Mouse (Mus musculus): ENCODE results near the gene Slc7a15. TPM values are rescaled to one million over a fixed set of nuclear protein-coding genes. Genes with fewer than 3 reads are reported as not detected.
"Not testable (repeated sequence)": the region's sequence is repeated elsewhere in the genome, so short reads cannot be mapped to it uniquely, and the experiment has no call there.

Gene Slc7a15
- not detected in 2 replicates for polyA plus RNA-seq (2015; fragmentation: Nextera tagmentation; extraction: Ambion mirVana)

DNA sequence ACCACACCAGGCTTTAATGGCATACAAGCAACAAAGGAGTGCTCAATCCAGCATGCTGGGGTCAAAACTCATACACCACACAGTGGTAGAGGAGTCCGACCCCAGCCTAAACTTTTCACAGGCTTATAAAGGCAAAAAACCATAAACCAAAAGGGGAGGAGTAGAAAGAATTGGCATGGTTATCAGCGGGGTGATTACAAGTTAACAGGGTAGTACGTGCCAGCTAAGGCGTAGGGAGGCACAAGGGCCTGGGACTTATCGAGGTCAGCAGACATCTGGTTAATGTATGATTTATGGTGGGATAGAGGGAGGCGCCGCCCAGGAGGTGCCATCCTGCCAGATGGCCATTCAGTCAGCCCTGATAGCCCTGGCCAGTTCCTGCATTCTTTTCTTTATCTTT is at the start of gene Slc7a15:
Gene Slc7a15 (minus strand): TSS at position 101 of the 400 bp plus-strand sequence.
- not testable (repeated sequence) for H3K4me2 ChIP-seq; H3K9ac ChIP-seq; H3K36me3 ChIP-seq; H3K27ac ChIP-seq; H3K27me3 ChIP-seq; ATAC-seq (ENCODE audit: insufficient number of reproducible peaks, low FRiP score, low TSS enrichment, low read depth); H3K9me3 ChIP-seq; H3K4me1 ChIP-seq; H3K4me3 ChIP-seq
- WGBS = 88% methylated on average over 7 of the region's 7 CpGs

GRCm38 (mm10) chr12:8648211-8648610 is 49.3 kb upstream of the Slc7a15 start:
- not testable (repeated sequence) for H3K36me3 ChIP-seq; H3K4me3 ChIP-seq; H3K9ac ChIP-seq; H3K27me3 ChIP-seq; H3K4me1 ChIP-seq; ATAC-seq (ENCODE audit: insufficient number of reproducible peaks, low FRiP score, low TSS enrichment, low read depth); H3K27ac ChIP-seq; H3K4me2 ChIP-seq; H3K9me3 ChIP-seq
- 44% methylated on average over 8 of the region's 8 CpGs for WGBS

- no peaks in the 10 kb centered on the region for H3K9me3 ChIP-seq
- no peak overlapping the region for H3K27ac ChIP-seq
- peak overlapping the region; percentile 85 for H3K4me3 ChIP-seq
- no peaks in the 10 kb centered on the region for H3K36me3 ChIP-seq
- peak overlapping the region; percentile 51 for H3K4me2 ChIP-seq
- no peak for ATAC-seq (ENCODE audit: insufficient number of reproducible peaks, low FRiP score, low TSS enrichment, low read depth)
- H3K4me1 ChIP-seq = no peaks in the 10 kb centered on the region
- H3K27me3 ChIP-seq = no peaks in the 10 kb centered on the region
- peak overlapping the region; percentile 98 for H3K9ac ChIP-seq
- 4% methylated on average over 10 of the region's 10 CpGs for WGBS
Measured at GRCm38 (mm10) chr12:8641425-8641735, 42.5 kb upstream of the Slc7a15 start.

DNA sequence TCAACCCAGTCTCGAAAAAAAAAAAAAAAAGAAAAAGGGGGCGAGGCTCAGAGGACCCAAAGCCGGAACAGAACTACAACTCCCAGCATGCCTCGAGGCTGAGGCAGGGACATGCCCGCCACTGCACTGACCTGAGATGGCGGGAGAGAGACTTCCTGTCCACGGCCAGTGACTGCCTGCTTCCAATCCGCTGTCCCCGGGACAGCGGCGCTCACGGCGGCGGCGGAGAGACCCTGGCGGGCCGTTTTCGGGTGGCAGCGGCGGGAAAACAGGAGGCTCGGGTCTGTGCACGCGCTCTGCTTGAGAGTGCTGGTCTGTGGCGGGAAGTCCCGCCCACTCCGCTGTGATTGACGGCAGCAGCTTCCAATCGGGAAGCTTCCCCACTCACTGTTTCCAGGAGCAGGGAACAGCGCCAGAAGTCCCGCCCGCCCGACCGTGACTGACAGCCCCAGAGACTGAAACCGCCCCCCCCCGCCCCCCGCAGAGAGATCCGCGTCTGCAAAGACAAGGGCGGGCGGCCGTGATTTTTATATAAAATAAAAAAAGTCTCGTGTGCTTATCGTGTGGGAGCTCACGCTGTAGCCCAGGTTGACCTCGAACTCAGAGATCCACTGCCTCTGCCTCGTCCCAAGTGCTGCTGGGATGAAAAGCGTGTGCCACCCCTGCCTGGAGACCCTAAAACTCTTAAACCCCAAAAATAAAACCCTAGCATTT is 42.0 kb upstream of the Slc7a15 start:
- peak overlapping the region; percentile 99 for H3K27ac ChIP-seq
- H3K4me3 ChIP-seq = peak overlapping the region; percentile 85
- WGBS = under 1% methylated on average over 38 of the region's 47 CpGs
- peak overlapping the region; percentile 51 for H3K4me2 ChIP-seq
- H3K4me1 ChIP-seq = no peaks in the 10 kb centered on the region
- no peaks in the 10 kb centered on the region for H3K27me3 ChIP-seq
- ATAC-seq (ENCODE audit: insufficient number of reproducible peaks, low FRiP score, low TSS enrichment, low read depth) = peak; percentile 98
- no peaks in the 10 kb centered on the region for H3K36me3 ChIP-seq
- H3K9ac ChIP-seq = peak overlapping the region; percentile 98
- H3K9me3 ChIP-seq = no peaks in the 10 kb centered on the region

GRCm38 (mm10) chr12:8640186-8640585 is 41.3 kb upstream of the Slc7a15 start:
- not testable (repeated sequence) for H3K4me1 ChIP-seq; H3K9me3 ChIP-seq; H3K27ac ChIP-seq; H3K27me3 ChIP-seq; H3K36me3 ChIP-seq; ATAC-seq (ENCODE audit: insufficient number of reproducible peaks, low FRiP score, low TSS enrichment, low read depth)
- Histone ChIP-seq H3K4me3 (peak overlapping the region; percentile 85), H3K9ac (0 out of 2 replicates have a peak overlapping the region, but pooled peaks have one; percentile 26), H3K4me2 (peak overlapping the region; percentile 58)
- WGBS = 8% methylated on average over 2 of the region's 2 CpGs

- H3K36me3 ChIP-seq = not testable (repeated sequence)
- WGBS = 77% methylated on average over 10 of the region's 10 CpGs
Measured at GRCm38 (mm10) chr12:8638411-8639087, 39.7 kb upstream of the Slc7a15 start.

DNA sequence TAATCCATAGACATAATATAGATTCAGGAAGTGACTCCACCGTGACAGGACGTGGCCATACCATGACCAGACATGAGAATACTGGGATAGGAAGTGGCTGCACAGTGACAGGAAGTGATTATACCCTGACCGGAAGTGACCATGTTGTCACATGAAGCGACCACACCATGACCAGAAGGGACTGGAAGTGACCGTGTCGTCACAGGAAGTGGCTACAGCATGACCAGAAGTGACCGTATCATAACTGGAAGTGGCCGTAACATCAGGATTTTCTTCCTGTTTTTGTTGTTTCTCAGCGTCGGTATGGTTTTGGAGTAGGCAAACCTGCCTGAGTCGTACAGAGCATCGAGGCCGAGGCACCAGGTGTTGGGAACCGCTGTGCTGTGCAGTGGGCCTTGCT is 38.1 kb upstream of the Slc7a15 start:
- no peak for ATAC-seq (ENCODE audit: insufficient number of reproducible peaks, low FRiP score, low TSS enrichment, low read depth)
- Histone ChIP-seq H3K9ac (no peak overlapping the region), H3K4me2 (no peak overlapping the region), H3K4me3 (no peak overlapping the region), H3K4me1 (no peaks in the 10 kb centered on the region), H3K36me3 (no peaks in the 10 kb centered on the region), H3K27me3 (no peaks in the 10 kb centered on the region), H3K27ac (no peak overlapping the region), H3K9me3 (no peaks in the 10 kb centered on the region)
- WGBS = 93% methylated on average over 14 of the region's 14 CpGs

More at GRCm38 (mm10) chr12:8638411-8639087, 39.7 kb upstream of the Slc7a15 start:
- not testable (repeated sequence) for H3K27ac ChIP-seq; H3K9ac ChIP-seq; H3K4me1 ChIP-seq; H3K27me3 ChIP-seq; H3K9me3 ChIP-seq; H3K4me2 ChIP-seq; ATAC-seq (ENCODE audit: insufficient number of reproducible peaks, low FRiP score, low TSS enrichment, low read depth); H3K4me3 ChIP-seq

DNA sequence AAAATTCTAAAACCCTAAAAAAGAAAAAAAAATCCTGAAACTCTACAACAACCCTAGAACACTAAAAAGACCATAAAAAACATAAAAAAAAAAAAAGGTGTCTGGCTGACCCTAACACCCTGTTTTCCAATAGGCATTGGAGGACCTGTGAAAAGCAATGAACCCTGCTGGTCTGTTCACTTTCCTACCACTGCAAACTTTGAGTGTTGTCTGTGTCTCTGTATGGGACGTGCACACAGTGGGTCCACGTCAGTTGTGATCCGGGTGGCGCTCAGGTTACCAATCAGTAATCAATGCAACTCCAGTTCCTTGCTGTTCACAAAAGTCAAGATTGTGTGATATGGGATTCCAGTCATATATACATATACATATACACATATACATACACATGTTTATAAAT is 36.7 kb upstream of the Slc7a15 start:
- no peak overlapping the region for H3K4me3 ChIP-seq
- no peak overlapping the region for H3K4me2 ChIP-seq
- no peak overlapping the region for H3K9ac ChIP-seq
- H3K27ac ChIP-seq = no peak overlapping the region
- H3K9me3 ChIP-seq = no peaks in the 10 kb centered on the region
- no peaks in the 10 kb centered on the region for H3K4me1 ChIP-seq
- H3K36me3 ChIP-seq = no peaks in the 10 kb centered on the region
- ATAC-seq (ENCODE audit: insufficient number of reproducible peaks, low FRiP score, low TSS enrichment, low read depth) = no peak
- no peaks in the 10 kb centered on the region for H3K27me3 ChIP-seq
- 97% methylated on average over 4 of the region's 4 CpGs for WGBS

GRCm38 (mm10) chr12:8634306-8634705 is 35.4 kb upstream of the Slc7a15 start:
- Histone ChIP-seq H3K36me3 (no peaks in the 10 kb centered on the region), H3K9ac (no peak overlapping the region), H3K27ac (no peak overlapping the region), H3K9me3 (no peaks in the 10 kb centered on the region), H3K4me1 (no peaks in the 10 kb centered on the region), H3K27me3 (no peaks in the 10 kb centered on the region), H3K4me3 (no peak overlapping the region), H3K4me2 (no peak overlapping the region)
- 89% methylated on average over 1 of the region's 1 CpGs for WGBS
- ATAC-seq (ENCODE audit: insufficient number of reproducible peaks, low FRiP score, low TSS enrichment, low read depth) = no peak

DNA sequence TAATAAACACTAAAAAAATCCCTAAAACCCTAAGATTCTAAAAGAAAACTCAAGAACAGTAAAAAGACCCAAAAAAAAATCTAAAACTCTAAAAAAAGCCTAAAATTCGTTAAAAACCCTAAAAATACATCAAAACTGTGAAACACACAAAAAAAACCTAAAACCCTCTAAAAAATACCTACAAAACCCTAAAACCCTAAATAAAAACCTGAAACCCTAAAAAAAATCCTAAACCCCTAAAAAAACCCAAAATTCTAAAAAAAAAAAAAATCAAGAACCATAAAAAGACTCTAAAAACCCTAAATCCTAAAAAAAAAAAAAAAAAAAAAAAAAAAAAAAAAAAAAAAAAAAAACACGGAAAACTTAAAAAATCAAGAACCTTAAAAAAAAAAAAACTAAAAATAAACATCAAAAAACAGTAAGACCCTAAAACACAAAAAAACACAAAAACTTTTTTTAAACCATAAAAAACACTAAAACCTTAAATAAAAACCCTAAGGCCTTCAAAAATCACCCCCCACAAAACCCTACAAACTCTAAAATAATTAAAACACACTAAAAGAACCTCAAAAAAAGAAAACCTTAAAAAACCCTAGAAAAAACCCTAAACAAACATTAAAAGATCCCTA is 34.0 kb upstream of the Slc7a15 start:
- no peaks in the 10 kb centered on the region for H3K27me3 ChIP-seq
- no peak for ATAC-seq (ENCODE audit: insufficient number of reproducible peaks, low FRiP score, low TSS enrichment, low read depth)
- H3K4me3 ChIP-seq = no peak overlapping the region
- H3K27ac ChIP-seq = no peak overlapping the region
- H3K4me2 ChIP-seq = no peak overlapping the region
- WGBS = 86% methylated on average over 2 of the region's 2 CpGs
- no peaks in the 10 kb centered on the region for H3K9me3 ChIP-seq
- H3K9ac ChIP-seq = no peak overlapping the region
- H3K36me3 ChIP-seq = no peaks in the 10 kb centered on the region
- H3K4me1 ChIP-seq = no peaks in the 10 kb centered on the region

DNA sequence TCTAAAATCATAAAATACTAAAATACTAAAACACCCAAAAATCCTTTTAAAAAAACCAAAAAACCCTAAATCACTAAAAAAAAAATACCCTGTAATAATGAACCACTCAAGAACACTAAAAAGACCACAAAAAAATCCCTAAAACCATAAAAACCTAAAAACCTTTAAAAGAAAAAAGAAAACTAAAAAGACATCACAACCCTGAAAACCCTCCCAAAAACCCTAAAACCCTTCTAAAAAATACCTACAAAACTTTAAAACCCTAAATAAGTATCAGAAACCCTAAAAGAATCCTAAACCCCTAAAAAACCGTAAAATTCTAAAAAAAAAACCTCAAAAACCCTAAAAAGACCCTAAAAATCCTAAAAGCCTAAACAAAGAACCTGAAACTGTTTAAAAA is 32.8 kb upstream of the Slc7a15 start:
- Histone ChIP-seq H3K36me3 (no peaks in the 10 kb centered on the region), H3K4me1 (no peaks in the 10 kb centered on the region), H3K4me2 (no peak overlapping the region), H3K27ac (no peak overlapping the region), H3K9me3 (no peaks in the 10 kb centered on the region), H3K27me3 (no peaks in the 10 kb centered on the region), H3K9ac (no peak overlapping the region), H3K4me3 (no peak overlapping the region)
- WGBS = 82% methylated on average over 1 of the region's 1 CpGs
- ATAC-seq (ENCODE audit: insufficient number of reproducible peaks, low FRiP score, low TSS enrichment, low read depth) = no peak

GRCm38 (mm10) chr12:8629537-8629936 is 30.7 kb upstream of the Slc7a15 start:
- Histone ChIP-seq H3K4me2 (no peak overlapping the region), H3K9me3 (no peaks in the 10 kb centered on the region), H3K36me3 (no peaks in the 10 kb centered on the region), H3K27ac (no peak overlapping the region), H3K4me1 (no peaks in the 10 kb centered on the region), H3K9ac (no peak overlapping the region), H3K4me3 (no peak overlapping the region), H3K27me3 (no peaks in the 10 kb centered on the region)
- ATAC-seq (ENCODE audit: insufficient number of reproducible peaks, low FRiP score, low TSS enrichment, low read depth) = no peak
- WGBS = 94% methylated on average over 6 of the region's 6 CpGs
